Mouse (Mus musculus): ENCODE results near the gene Hist1h2bn. TPM values are rescaled to one million over a fixed set of nuclear protein-coding genes. Genes with fewer than 3 reads are reported as not detected.

Hist1h2bn gene
- total RNA-seq (2023) = 100 to 1,000 TPM; 773 to 822 TPM

GRCm38 (mm10) chr13:21753524-21754285 lies at the start of gene Hist1h2bn, which contains the start of gene Hist1h2ak:
Hist1h2bn (plus strand) TSS chr13:21754123.
Hist1h2ak (minus strand) TSS chr13:21753827.

GRCm38 (mm10) chr13:21715864-21716539 lies 37.9 kb upstream of the Hist1h2bn start, which contains the start of the genes Hist1h2bl and Hist1h2ai:
Hist1h2bl (minus strand) TSS chr13:21716143.
Hist1h2ai (plus strand) TSS chr13:21716422.

GRCm38 (mm10) chr13:21717397-21718357 lies 36.2 kb upstream of the Hist1h2bn start, which contains the start of gene Hist1h3h:
Hist1h3h (plus strand) TSS chr13:21717659.

GRCm38 (mm10) chr13:21721757-21722372 lies 32.1 kb upstream of the Hist1h2bn start, which contains the start of gene Hist1h2bm:
Hist1h2bm (plus strand) TSS chr13:21722044.

GRCm38 (mm10) chr13:21734906-21735767 lies 18.8 kb upstream of the Hist1h2bn start, which contains the start of gene Hist1h4j:
Hist1h4j (plus strand) TSS chr13:21735064.

GRCm38 (mm10) chr13:21750159-21751017 lies 3.5 kb upstream of the Hist1h2bn start, which contains the start of gene Hist1h4k:
Hist1h4k (minus strand) TSS chr13:21750505.

GRCm38 (mm10) chr13:21779767-21780731 lies 26.1 kb downstream of the Hist1h2bn start, which contains the start of gene Hist1h1b:
Hist1h1b (minus strand) TSS chr13:21780625.

GRCm38 (mm10) chr13:21783255-21783617 lies 29.3 kb downstream of the Hist1h2bn start, which contains the start of gene Hist1h3i:
Hist1h3i (minus strand) TSS chr13:21783370.

GRCm38 (mm10) chr13:21786899-21787629 lies 33.1 kb downstream of the Hist1h2bn start, which contains the start of the genes Hist1h2an and Hist1h2bp:
Hist1h2an (minus strand) TSS chr13:21787218.
Hist1h2bp (plus strand) TSS chr13:21787461.

Other genes starting within 250 kb of the Hist1h2bn start
- 1 to 10 TPM; 2.4 to 3.9 TPM for gene Zkscan8, start 223.0 kb upstream of the Hist1h2bn start, total RNA-seq (2023)
- not detected for gene Olfr1366, start 211.3 kb upstream of the Hist1h2bn start, total RNA-seq (2023)
- gene Olfr1535, start 194.2 kb upstream of the Hist1h2bn start, total RNA-seq (2023) = not detected
- not detected for gene Olfr1364, start 172.4 kb upstream of the Hist1h2bn start, total RNA-seq (2023)
- not detected for gene Olfr1362, start 140.1 kb upstream of the Hist1h2bn start, total RNA-seq (2023)
- not detected for gene Olfr11, start 111.6 kb upstream of the Hist1h2bn start, total RNA-seq (2023)
- gene Olfr1361, start 90.7 kb upstream of the Hist1h2bn start, total RNA-seq (2023) = not detected
- not detected for gene Olfr1360, start 76.7 kb upstream of the Hist1h2bn start, total RNA-seq (2023)
- not detected for gene Olfr1359, start 56.0 kb upstream of the Hist1h2bn start, total RNA-seq (2023)
- 1,000 to 10,000 TPM; 1,112 to 1,155 TPM for gene Hist1h2bl, start 38.0 kb upstream of the Hist1h2bn start, total RNA-seq (2023)
- 100 to 1,000 TPM; 381 to 445 TPM for gene Hist1h2ai, start 37.7 kb upstream of the Hist1h2bn start, total RNA-seq (2023)
- gene Hist1h3h, start 36.5 kb upstream of the Hist1h2bn start, total RNA-seq (2023) = 1,000 to 10,000 TPM; 1,706 to 1,716 TPM
- gene Hist1h2bm, start 32.1 kb upstream of the Hist1h2bn start, total RNA-seq (2023) = 100 to 1,000 TPM; 312 to 338 TPM
- gene Hist1h4j, start 19.1 kb upstream of the Hist1h2bn start, total RNA-seq (2023) = 100 to 1,000 TPM; 189 to 204 TPM
- 1,000 to 10,000 TPM; 2,442 to 2,952 TPM for gene Hist1h4k, start 3.6 kb upstream of the Hist1h2bn start, total RNA-seq (2023)
- gene Hist1h2ak, start 296 bp upstream of the Hist1h2bn start, total RNA-seq (2023) = 100 to 1,000 TPM; 484 to 517 TPM
- gene Hist1h1b, start 26.5 kb downstream of the Hist1h2bn start, total RNA-seq (2023) = 100 to 1,000 TPM; 670 to 767 TPM
- gene Hist1h3i, start 29.2 kb downstream of the Hist1h2bn start, total RNA-seq (2023) = 1,000 to 10,000 TPM; 1,415 to 1,653 TPM
- gene Hist1h2an, start 33.1 kb downstream of the Hist1h2bn start, total RNA-seq (2023) = 100 to 1,000 TPM; 208 to 211 TPM
- 100 to 1,000 TPM; 541 to 563 TPM for gene Hist1h2bp, start 33.3 kb downstream of the Hist1h2bn start, total RNA-seq (2023)
- gene Hist1h2bq, start 56.1 kb downstream of the Hist1h2bn start, total RNA-seq (2023) = 1,000 to 10,000 TPM; 1,187 to 1,287 TPM
- 1,000 to 10,000 TPM; 2,421 to 2,630 TPM for gene Hist1h2ao, start 56.3 kb downstream of the Hist1h2bn start, total RNA-seq (2023)
- gene Hist1h4m, start 57.6 kb downstream of the Hist1h2bn start, total RNA-seq (2023) = 1,000 to 10,000 TPM; 1,420 to 1,801 TPM
- 1,000 to 10,000 TPM in 1 of 2 experiments, 100 to 1,000 TPM in 1; 619 to 1,159 TPM for gene Hist1h4n, start 78.1 kb downstream of the Hist1h2bn start, total RNA-seq (2023)
- gene Hist1h2ap, start 79.4 kb downstream of the Hist1h2bn start, total RNA-seq (2023) = 100 to 1,000 TPM; 551 to 589 TPM
- 1,000 to 10,000 TPM; 1,190 to 1,308 TPM for gene Hist1h2br, start 79.6 kb downstream of the Hist1h2bn start, total RNA-seq (2023)
- gene Zfp184, start 191.0 kb downstream of the Hist1h2bn start, total RNA-seq (2023) = under 1 TPM; 0.35 to 0.60 TPM
- gene Pom121l2, start 227.1 kb downstream of the Hist1h2bn start, total RNA-seq (2023) = not detected

Data from neutrophil, adult 83 days (primary cell).